ENCODE assay signal across 8 mouse cellular contexts in genomic region chr1:134092368-134092767, GRCm38 (mm10). TPM values are rescaled to one million over a fixed set of nuclear protein-coding genes. Genes with fewer than 3 reads are reported as not detected.
DNase-seq lines count a peak whose midpoint lies in the region; ATAC-seq lines count a peak whose summit lies in the region.

No protein-coding gene starts in this region.

- H3K4me1 ChIP-seq in forebrain, embryonic 16.5 days (replicated peaks; ENCODE audit: control insufficient read depth, insufficient read depth, low read length), result peaks cover 44% of the 10 kb centered on the region
- H3K4me1 ChIP-seq in liver, embryonic 13.5 days (replicated peaks), result peaks cover 90% of the 10 kb centered on the region

- no peaks in the 10 kb centered on the region for H3K9me3 ChIP-seq in forebrain, embryonic 16.5 days (ENCODE audit: control insufficient read depth, low read length)
- H3K9me3 ChIP-seq in liver, embryonic 13.5 days (replicated peaks), result no peaks in the 10 kb centered on the region

- peak; percentile 14 for DNase-seq in adrenal gland, postnatal 10 days
- no peak for DNase-seq in adrenal gland, postnatal 14 days
- DNase-seq in 3T3-L1 (ENCODE audit: low read depth, low spot score), result peak; percentile 45
- no peak for DNase-seq in liver, embryonic 13.5 days
- no peak for DNase-seq in urinary bladder, postnatal 36 days (ENCODE audit: low spot score in 2 of 2)
- DNase-seq in left cerebral cortex, adult 8-10 months (ENCODE audit: low spot score in 2 of 2), result no peak

- ATAC-seq in forebrain, embryonic 16.5 days, result no peak
- ATAC-seq in liver, embryonic 13.5 days (ENCODE audit: low read depth), result peak; percentile 0; the same call in 1 of the 2 replicates
- no peak for ATAC-seq in inflammation-experienced regulatory T-cells, adult 6 months

- H3K4me2 ChIP-seq in forebrain, embryonic 16.5 days (ENCODE audit: low read length), result peak overlapping the region; percentile 70
- H3K4me2 ChIP-seq in liver, embryonic 13.5 days, result peak overlapping the region; percentile 93

- H3K4me3 ChIP-seq in forebrain, embryonic 16.5 days (replicated peaks; ENCODE audit: low read length), result peak overlapping the region; percentile 46
- H3K4me3 ChIP-seq in liver, embryonic 13.5 days (replicated peaks), result peak overlapping the region; percentile 67

- H3K9ac ChIP-seq in forebrain, embryonic 16.5 days (replicated peaks; ENCODE audit: low read depth, low read length), result peak overlapping the region; percentile 72
- H3K9ac ChIP-seq in liver, embryonic 13.5 days, result peak overlapping the region; percentile 70

- peak overlapping the region; percentile 25; the same call in 1 of the 2 replicates for H3K27ac ChIP-seq in forebrain, embryonic 16.5 days (ENCODE audit: low read length)
- peak overlapping the region; percentile 97 for H3K27ac ChIP-seq in liver, embryonic 13.5 days

- no peaks in the 10 kb centered on the region for H3K36me3 ChIP-seq in forebrain, embryonic 16.5 days (ENCODE audit: control insufficient read depth, insufficient read depth)
- H3K36me3 ChIP-seq in liver, embryonic 13.5 days, result no peaks in the 10 kb centered on the region

- no peaks in the 10 kb centered on the region for H3K27me3 ChIP-seq in forebrain, embryonic 16.5 days (replicated peaks; ENCODE audit: control insufficient read depth, insufficient read depth, low read length)
- peaks cover 3% of the 10 kb centered on the region; the same call in 1 of the 2 replicates for H3K27me3 ChIP-seq in liver, embryonic 13.5 days

- 30% methylated on average over 6 of the region's 6 CpGs for WGBS in forebrain, embryonic 16.5 days
- WGBS in liver, embryonic 13.5 days (ENCODE audit: insufficient replicate concordance), result 17% methylated on average over 6 of the region's 6 CpGs

RNA-seq across cellular contexts. Expression of gene Btg2, which starts 13.4 kb away (rescaled TPM):
- 10 to 100 TPM; 32.4 to 58.1 TPM for total RNA-seq in adrenal gland, postnatal 10 days (2021)
- 36.7 and 58.2 TPM in 2 replicates for total RNA-seq in adrenal gland, postnatal 14 days (2021)
- 56.0 and 66.4 TPM in 2 replicates for polyA plus RNA-seq in forebrain, embryonic 16.5 days (2015; fragmentation: Nextera tagmentation; extraction: Ambion mirVana)
- polyA plus RNA-seq in liver, embryonic 13.5 days (2015; fragmentation: Nextera tagmentation; extraction: Ambion mirVana), result 79.6 and 89.1 TPM in 2 replicates
- total RNA-seq in left cerebral cortex, adult 8-10 months (2022), result 10 to 100 TPM; 11.3 to 21.4 (median 12.1) TPM
- 100 to 1,000 TPM; 168 to 251 (median 221) TPM for polyA plus RNA-seq in inflammation-experienced regulatory T-cells, adult 6 months (2017; shearing (Covaris generic))

RNA-seq across cellular contexts. Expression of gene Chit1, which starts 18.7 kb away (rescaled TPM):
- under 1 TPM in 1 of 2 experiments, not detected in 1; 0.15 TPM for total RNA-seq in adrenal gland, postnatal 10 days (2021)
- not detected in 2 replicates for total RNA-seq in adrenal gland, postnatal 14 days (2021)
- polyA plus RNA-seq in forebrain, embryonic 16.5 days (2015; fragmentation: Nextera tagmentation; extraction: Ambion mirVana), result 0.14 TPM in 1 of 2 replicates, not detected in the other
- polyA plus RNA-seq in liver, embryonic 13.5 days (2015; fragmentation: Nextera tagmentation; extraction: Ambion mirVana), result 0.08 and 0.12 TPM in 2 replicates
- under 1 TPM in 1 of 4 experiments, not detected in 3; 0.19 TPM for total RNA-seq in left cerebral cortex, adult 8-10 months (2022)
- not detected for polyA plus RNA-seq in inflammation-experienced regulatory T-cells, adult 6 months (2017; shearing (Covaris generic))

RNA-seq across cellular contexts. Expression of gene Fmod, which starts 55.3 kb away (rescaled TPM):
- 10 to 100 TPM; 17.4 to 22.2 TPM for total RNA-seq in adrenal gland, postnatal 10 days (2021)
- 13.9 and 15.3 TPM in 2 replicates for total RNA-seq in adrenal gland, postnatal 14 days (2021)
- polyA plus RNA-seq in forebrain, embryonic 16.5 days (2015; fragmentation: Nextera tagmentation; extraction: Ambion mirVana), result 7.8 and 12.6 TPM in 2 replicates
- 2.2 and 2.5 TPM in 2 replicates for polyA plus RNA-seq in liver, embryonic 13.5 days (2015; fragmentation: Nextera tagmentation; extraction: Ambion mirVana)
- 10 to 100 TPM; 15.9 to 22.2 (median 20.9) TPM for total RNA-seq in left cerebral cortex, adult 8-10 months (2022)
- not detected for polyA plus RNA-seq in inflammation-experienced regulatory T-cells, adult 6 months (2017; shearing (Covaris generic))

Comparison
In these comparisons a context has a peak if more than half of its experiments do, and no peak if none do; other contexts are left out.
1. DNase-seq: peak in adrenal gland, postnatal 10 days (single experiment) and 3T3-L1 (single experiment); none in adrenal gland, postnatal 14 days (single experiment), liver, embryonic 13.5 days (single experiment), urinary bladder, postnatal 36 days (0 of 2) and left cerebral cortex, adult 8-10 months (0 of 2).